Mouse (Mus musculus) C2C12 (cell line): ENCODE data around the gene Nsun5. TPM values are rescaled to one million over a fixed set of nuclear protein-coding genes. Genes with fewer than 3 reads are reported as not detected.

Experiments
- H3K27me3 ChIP-seq: one replicate; pipeline ENCODE4 v1.6.1; 2011; ENCODE audit not compliant: control insufficient read depth, insufficient read depth, insufficient read length
- H3K36me3 ChIP-seq: one replicate; pipeline ENCODE4 v1.6.1; 2011; ENCODE audit not compliant: control insufficient read depth, insufficient read depth
- H3K4me3 ChIP-seq: one replicate; pipeline ENCODE4 v1.5.1; 2011; ENCODE audit warnings: mild to moderate bottlenecking, control low read depth; ENCODE audit not compliant: poor library complexity, insufficient read depth, severe bottlenecking
- H3K79me2 ChIP-seq: one replicate; pipeline ENCODE4 v1.6.1; 2011; ENCODE audit not compliant: control insufficient read depth, insufficient read depth
- H3K79me3 ChIP-seq: one replicate; pipeline ENCODE4 v1.6.1; 2011; ENCODE audit warnings: low read depth, control low read depth
- H3ac ChIP-seq: one replicate; pipeline ENCODE3; 2011; ENCODE audit warnings: low read depth; ENCODE audit not compliant: control insufficient read depth, insufficient read length
- CEBPB ChIP-seq: IDR thresholded peaks from one replicate; pipeline ENCODE4 v1.6.1; 2011; ENCODE audit warnings: low read depth, mild to moderate bottlenecking, control low read depth, moderate library complexity
- CTCF ChIP-seq: IDR thresholded peaks from one replicate; pipeline ENCODE4 v1.5.1; 2011; ENCODE audit not compliant: control insufficient read depth, insufficient read depth, insufficient read length
- FOSL1 ChIP-seq: IDR thresholded peaks from one replicate; pipeline ENCODE4 v1.8.0; 2011; ENCODE audit warnings: mild to moderate bottlenecking, low read length; ENCODE audit not compliant: poor library complexity, insufficient read depth, severe bottlenecking
- MAX ChIP-seq: IDR thresholded peaks from one replicate; pipeline ENCODE4 v1.6.1; 2011; ENCODE audit warnings: mild to moderate bottlenecking, control low read depth
- MYOD1 ChIP-seq: IDR thresholded peaks from one replicate; pipeline ENCODE4 v1.6.1; 2011; ENCODE audit warnings: low read depth; ENCODE audit not compliant: control insufficient read depth, insufficient read length
- MYOG ChIP-seq: IDR thresholded peaks from one replicate; pipeline ENCODE4 v1.6.1; 2011; ENCODE audit not compliant: control insufficient read depth, insufficient read length; ENCODE audit errors: extremely low read depth
- USF1 ChIP-seq: IDR thresholded peaks from one replicate; pipeline ENCODE4 v1.6.1; 2011; ENCODE audit warnings: low read depth, mild to moderate bottlenecking, control low read depth, moderate library complexity
- long read RNA-seq, 2 experiments: library from polyadenylated mRNA; unstranded; transcript quantifications; one replicate each; pipeline ENCODE4 v2.0.0; 2019 to 2020
- polyA plus RNA-seq: library from polyadenylated mRNA; unstranded; fragments of >200 nt; fragmentation: generic; extraction: Trizol; gene quantifications from one replicate; pipeline ENCODE4 v1.2.1, GENCODE M21; 2012; ENCODE audit warnings: missing spikeins

Nsun5 gene
- 33.0 TPM for polyA plus RNA-seq
- long read RNA-seq, experiment 1, transcript Nsun5-201 (10 exons, 2,243 nt), result major isoform, 22 of 28 reads
- long read RNA-seq, experiment 1, partial matches to known transcripts, result 2 of 28 reads
- long read RNA-seq, experiment 1, other reads (novel, unspliced or antisense), result 4 of 28 reads
- long read RNA-seq, experiment 2, transcript Nsun5-201 (10 exons, 2,243 nt), result major isoform, 145 of 175 reads
- long read RNA-seq, experiment 2, partial matches to known transcripts, result 4 of 175 reads
- long read RNA-seq, experiment 2, other reads (novel, unspliced or antisense), result 26 of 175 reads

DNA sequence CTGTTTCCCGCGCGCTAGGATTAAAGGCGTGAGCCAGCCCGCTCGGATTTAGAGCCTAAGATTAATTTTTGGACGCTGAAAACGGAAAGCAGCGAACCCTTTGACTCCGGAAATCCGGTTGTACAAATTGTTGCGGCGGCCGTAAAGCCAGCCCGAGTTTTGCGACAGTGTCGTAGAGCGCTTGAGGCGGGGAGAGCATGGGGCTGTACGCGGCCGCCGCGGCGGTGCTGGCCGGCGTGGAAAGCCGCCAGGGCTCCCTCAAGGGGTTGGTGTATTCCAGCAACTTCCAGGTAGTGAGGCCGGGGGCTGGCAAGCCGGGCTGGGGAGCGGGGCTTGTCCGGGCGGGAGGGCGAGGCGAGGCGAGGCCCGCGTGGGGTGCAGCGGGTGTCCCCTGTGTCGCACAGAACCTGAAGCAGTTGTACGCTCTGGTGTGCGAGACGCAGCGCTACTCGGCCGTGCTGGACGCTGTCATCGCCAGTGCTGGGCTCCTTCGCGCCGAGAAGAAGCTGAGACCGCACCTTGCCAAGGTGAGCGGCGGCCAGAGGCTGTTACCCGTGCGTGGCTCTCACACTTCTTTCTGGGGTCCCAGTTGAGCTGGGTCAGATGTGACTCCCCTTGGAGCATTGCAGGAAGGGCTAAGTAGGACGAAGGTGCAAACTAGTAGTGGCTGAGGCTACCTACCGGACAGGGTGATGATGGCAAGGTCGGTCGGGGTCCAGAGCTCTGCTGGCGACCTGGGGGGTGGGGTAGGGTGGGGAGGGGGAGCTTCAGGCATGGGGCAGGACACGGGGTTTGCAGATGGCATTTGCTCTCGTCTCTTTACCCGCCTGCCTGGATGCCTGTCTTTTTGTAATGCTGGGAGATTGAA lies at the start of gene Nsun5:
Nsun5 (plus strand) TSS at position 167 of the 868 bp plus-strand sequence.
- TF ChIP-seq MAX (peak; percentile 52), CTCF (no peak)

DNA sequence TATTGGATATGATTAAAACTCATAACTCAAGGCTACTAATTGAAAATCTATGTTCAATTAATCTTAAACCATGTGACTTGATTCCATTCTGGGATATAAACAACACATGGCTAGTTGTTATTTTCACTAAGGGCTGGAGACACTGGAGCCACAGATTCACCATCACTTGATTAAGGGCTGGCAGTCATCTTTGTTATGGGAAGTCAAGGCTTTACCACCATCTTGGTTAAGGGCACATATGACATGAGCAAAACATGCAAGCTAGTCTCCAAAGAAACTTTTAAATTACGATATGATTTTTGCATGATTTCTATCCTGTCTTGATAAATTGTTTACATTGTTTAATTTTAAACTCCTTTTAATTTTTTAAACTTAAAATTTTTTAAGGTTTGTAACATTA lies 47.6 kb upstream of the Nsun5 start:
- Histone ChIP-seq H3K79me3 (no peaks in the 10 kb centered on the region), H3K27me3 (peaks cover 45% of the 10 kb centered on the region), H3K36me3 (no peaks in the 10 kb centered on the region), H3K4me3 (no peak overlapping the region), H3K79me2 (no peaks in the 10 kb centered on the region), H3ac (no peak overlapping the region)
- TF ChIP-seq CEBPB (no peak), FOSL1 (no peak), USF1 (no peak), CTCF (no peak), MYOD1 (no peak), MYOG (no peak), MAX (no peak)

More for the DNA sequence above, at the start of gene Nsun5:
- H3K36me3 ChIP-seq, result peaks cover 35% of the 10 kb centered on the region
- H3K27me3 ChIP-seq, result peaks cover 13% of the 10 kb centered on the region
- peak within 1 kb of the TSS; percentile 83 for H3K4me3 ChIP-seq
- H3ac ChIP-seq, result peak within 1 kb of the TSS; percentile 84
- H3K79me3 ChIP-seq, result peaks cover 15% of the 10 kb centered on the region
- H3K79me2 ChIP-seq, result peaks cover 25% of the 10 kb centered on the region

DNA sequence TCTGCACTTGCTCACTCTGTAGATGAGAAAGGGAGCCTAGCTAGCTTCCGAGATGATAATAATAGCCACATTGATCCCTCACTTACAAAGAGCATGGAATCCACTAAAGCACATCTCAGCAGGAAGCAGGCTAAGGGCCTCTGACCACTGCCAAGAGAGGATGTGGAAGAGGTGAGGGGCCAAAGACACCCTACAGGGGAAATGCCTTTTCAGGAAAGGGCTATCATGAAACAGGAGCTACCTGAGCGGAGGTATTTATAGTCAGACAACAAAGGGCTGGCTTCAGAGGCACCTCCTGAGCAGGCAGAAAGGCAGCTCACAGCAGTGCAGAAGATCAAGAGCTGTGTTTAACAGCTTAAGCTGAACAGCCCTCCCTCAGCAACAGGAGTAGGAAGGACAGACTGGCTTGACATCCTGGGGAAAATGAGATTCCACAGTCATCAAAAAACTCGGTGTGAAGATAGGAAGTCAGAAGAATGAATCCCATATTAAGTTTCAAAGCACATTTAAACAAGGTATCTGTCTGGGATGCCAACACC lies 43.6 kb upstream of the Nsun5 start:
- Histone ChIP-seq H3K79me2 (no peaks in the 10 kb centered on the region), H3K27me3 (peaks cover 29% of the 10 kb centered on the region), H3ac (no peak overlapping the region), H3K79me3 (no peaks in the 10 kb centered on the region), H3K4me3 (no peak overlapping the region), H3K36me3 (no peaks in the 10 kb centered on the region)
- no peak for TF ChIP-seq USF1
- no peak for TF ChIP-seq MYOG
- no peak for TF ChIP-seq CEBPB
- TF ChIP-seq MAX, result no peak
- TF ChIP-seq CTCF, result no peak
- TF ChIP-seq MYOD1, result no peak
- TF ChIP-seq FOSL1, result no peak

DNA sequence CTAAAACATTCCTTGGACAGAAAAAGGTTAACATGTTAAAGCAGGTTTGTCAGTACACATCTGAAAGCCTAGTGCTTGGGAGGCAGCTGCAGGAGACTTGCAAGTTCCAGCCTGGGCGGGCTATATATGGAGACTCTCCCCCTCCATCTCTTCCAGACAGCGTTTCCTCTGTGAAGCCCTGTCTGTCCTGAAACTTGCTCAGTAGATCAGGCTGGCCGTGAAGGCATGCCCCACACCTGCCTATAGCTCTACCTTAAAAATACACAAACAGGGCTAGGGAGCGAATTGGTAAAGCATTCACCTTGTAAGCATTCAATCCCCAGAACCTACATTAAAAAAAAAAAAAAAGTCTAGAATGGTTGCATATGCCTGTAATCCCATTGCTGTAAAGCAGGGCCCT lies 40.3 kb upstream of the Nsun5 start:
- Histone ChIP-seq H3ac (no peak overlapping the region), H3K4me3 (no peak overlapping the region), H3K36me3 (no peaks in the 10 kb centered on the region), H3K79me2 (no peaks in the 10 kb centered on the region), H3K79me3 (no peaks in the 10 kb centered on the region), H3K27me3 (peaks cover 23% of the 10 kb centered on the region)
- TF ChIP-seq CTCF, result no peak
- no peak for TF ChIP-seq USF1
- TF ChIP-seq MYOG, result no peak
- no peak for TF ChIP-seq CEBPB
- no peak for TF ChIP-seq MAX
- TF ChIP-seq FOSL1, result no peak
- TF ChIP-seq MYOD1, result no peak

DNA sequence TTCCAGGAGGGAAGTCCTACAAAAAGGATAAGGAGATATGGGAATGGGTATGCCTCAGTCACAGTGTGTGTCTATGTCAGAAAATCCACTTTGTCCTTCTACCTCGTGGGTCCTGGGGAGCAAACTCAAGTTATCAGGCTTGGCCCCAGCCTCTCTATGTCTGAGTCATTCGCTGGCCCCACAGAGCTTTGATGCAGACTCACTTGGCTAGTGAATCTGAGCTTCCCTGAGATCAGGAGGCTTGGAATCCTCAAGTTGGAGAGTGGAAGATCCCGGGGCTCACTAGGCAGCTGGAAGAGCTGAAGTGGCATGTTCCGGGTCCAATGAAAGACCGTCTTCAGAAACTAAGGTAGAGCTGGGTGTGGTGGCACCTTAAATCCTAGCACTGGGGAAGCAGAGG lies 39.6 kb upstream of the Nsun5 start:
- Histone ChIP-seq H3K27me3 (peaks cover 21% of the 10 kb centered on the region), H3K79me2 (no peaks in the 10 kb centered on the region), H3K4me3 (no peak overlapping the region), H3ac (no peak overlapping the region), H3K79me3 (no peaks in the 10 kb centered on the region), H3K36me3 (no peaks in the 10 kb centered on the region)
- no peak for TF ChIP-seq CEBPB
- no peak for TF ChIP-seq USF1
- TF ChIP-seq MYOG, result no peak
- no peak for TF ChIP-seq CTCF
- TF ChIP-seq MAX, result no peak
- no peak for TF ChIP-seq MYOD1

DNA sequence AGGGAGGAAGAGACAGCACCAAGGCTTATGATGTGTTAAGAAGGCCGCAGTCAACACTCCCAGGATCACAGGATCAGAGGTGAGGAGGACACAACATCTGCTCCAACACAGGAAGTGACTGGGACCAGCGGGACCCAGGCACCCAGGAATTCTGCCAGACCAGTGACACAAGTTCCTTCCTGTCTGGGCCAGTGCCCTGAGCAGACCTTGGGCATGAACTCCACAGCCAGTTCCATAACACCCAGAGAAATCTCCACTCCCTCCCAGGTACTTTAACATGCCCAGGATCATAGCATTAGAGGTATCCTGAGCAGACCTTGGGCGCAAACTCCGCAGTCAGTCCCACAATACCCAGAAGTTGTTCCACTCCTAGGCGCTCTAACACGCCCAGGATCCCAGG lies 38.6 kb upstream of the Nsun5 start:
- no peaks in the 10 kb centered on the region for H3K79me3 ChIP-seq
- TF ChIP-seq CEBPB (no peak), FOSL1 (no peak), MAX (no peak), MYOD1 (no peak), USF1 (no peak), CTCF (no peak), MYOG (no peak)
- peaks cover 19% of the 10 kb centered on the region for H3K27me3 ChIP-seq
- H3K36me3 ChIP-seq, result no peaks in the 10 kb centered on the region
- no peak overlapping the region for H3K4me3 ChIP-seq
- H3K79me2 ChIP-seq, result no peaks in the 10 kb centered on the region
- no peak overlapping the region for H3ac ChIP-seq
